Mouse (Mus musculus) layer of hippocampus, adult 11-12 months (tissue): ENCODE results near the gene Tbc1d22a.

Source experiments
- DNase-seq: peaks from one replicate; pipeline ENCODE4 v3.0.0; 2022; ENCODE audit warnings: low spot score

The Tbc1d22a gene

DNA sequence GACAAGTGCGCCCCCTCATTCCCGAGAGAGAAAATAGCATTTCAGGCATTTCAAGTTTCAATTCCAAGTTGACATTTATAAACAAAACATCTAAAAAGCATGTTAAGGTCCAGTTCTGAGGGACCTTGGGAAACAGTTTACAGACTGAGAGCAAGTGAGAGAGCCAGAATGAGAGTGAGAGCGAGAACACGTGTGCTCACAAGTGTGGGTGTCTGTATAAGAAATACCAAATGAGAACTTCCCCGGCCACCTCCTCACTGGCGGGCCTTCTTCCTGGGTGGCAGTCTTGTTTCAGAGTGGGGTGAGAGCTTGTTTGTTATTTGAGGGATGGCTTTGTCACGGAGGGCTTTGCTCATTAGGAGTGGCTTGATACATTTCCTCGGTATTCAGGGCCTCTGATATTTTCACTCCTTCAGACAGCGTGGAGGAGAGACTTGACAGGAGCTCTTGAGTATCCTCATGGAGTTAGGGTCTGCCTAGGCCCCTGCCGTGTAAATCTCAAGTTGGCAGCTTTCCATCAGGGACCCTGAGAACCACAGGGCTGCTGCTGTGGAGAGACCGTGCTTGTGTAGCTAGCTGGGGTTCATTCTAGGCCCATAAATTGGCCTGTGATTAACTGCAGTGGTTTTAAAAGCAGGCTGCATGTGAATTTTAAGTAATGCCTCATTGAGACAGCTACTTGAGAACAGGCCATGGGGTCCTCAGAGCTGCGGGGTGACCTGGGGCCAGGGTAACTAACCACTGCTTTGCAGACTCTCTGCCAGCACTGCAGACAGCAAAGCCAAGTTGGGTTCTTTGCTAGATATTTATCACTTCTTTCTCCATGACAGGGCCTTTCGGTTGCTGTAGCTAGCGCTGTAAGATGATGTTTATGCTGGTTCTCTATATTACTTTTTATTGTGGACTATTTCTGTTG, 65.1 kb downstream of the Tbc1d22a start:
- DNase-seq, result peak; percentile 50

DNA sequence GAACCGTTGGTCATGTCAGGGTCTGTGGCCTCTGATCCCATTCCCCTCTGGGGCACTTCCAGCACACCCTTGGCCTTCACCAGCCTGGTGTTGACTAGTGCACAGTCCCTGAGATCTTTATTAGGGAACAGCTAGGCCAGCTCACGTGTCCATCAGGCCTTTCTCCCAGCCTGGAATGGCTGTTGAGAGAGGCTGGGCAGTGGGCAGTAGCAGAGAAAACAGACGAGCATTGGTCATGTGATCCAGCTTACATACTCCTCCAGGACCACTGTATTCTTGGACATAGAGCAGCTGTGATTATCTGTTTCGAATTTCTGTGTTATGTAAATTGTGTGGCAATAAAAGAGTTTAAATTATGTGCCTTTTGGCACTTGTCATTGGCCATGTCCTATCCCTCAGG, 65.9 kb downstream of the Tbc1d22a start:
- DNase-seq, result no peak

- no peak for DNase-seq
Measured at GRCm38 (mm10) chr15:86283238-86283637, 69.0 kb downstream of the Tbc1d22a start.

GRCm38 (mm10) chr15:86285296-86285695, 71.0 kb downstream of the Tbc1d22a start:
- DNase-seq, result no peak

DNA sequence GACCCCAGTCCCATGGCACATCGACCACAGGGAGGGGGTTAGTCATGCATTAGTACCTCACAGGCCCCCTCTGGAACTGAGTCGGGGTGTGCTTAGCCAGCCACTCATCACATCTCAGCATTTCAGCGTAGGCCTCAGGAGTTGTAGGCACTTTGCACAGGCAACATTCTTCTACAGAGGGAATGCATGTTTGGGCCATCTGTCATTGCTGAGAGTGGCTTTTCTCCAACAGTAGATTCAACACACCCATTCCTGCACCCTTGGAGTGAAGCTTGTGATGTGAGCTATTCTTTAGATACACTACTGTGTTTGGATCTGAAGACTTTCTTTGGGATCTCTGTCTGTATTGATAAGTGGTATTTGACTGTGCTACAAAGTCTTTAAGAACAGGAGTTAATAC, 75.8 kb downstream of the Tbc1d22a start:
- DNase-seq, result no peak

- DNase-seq, result no peak
Measured at GRCm38 (mm10) chr15:86292288-86292687, 78.0 kb downstream of the Tbc1d22a start.

GRCm38 (mm10) chr15:86294426-86294825, 80.2 kb downstream of the Tbc1d22a start:
- no peak for DNase-seq

DNA sequence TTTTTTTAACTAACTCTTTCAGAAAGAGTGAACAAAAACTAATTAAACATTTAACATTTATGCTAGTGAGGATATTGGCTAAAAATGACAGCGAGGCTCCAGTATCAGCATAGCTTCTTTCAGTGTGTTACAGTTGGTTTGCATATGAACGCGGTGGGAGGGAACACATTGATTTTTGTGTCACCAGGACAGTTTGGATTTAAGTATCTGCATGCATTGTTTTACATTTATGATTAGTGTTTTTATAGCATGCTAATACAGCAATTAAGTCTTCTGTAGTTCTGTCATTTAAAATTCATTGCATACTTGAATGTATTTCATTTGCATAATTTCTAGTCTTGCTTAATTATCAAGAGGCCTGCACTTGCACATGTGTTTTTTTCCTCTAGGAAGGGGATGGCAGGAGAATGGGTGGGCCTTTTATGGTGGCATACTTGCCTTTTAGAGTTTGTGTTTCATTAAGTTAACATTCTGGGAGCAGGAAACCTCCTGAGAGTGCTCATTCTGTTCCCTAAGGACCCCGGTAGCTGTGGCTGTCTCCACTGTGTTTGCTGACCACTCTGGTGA, 81.5 kb downstream of the Tbc1d22a start:
- DNase-seq, result no peak

- no peak for DNase-seq
Measured at GRCm38 (mm10) chr15:86297281-86297680, 83.0 kb downstream of the Tbc1d22a start.

DNA sequence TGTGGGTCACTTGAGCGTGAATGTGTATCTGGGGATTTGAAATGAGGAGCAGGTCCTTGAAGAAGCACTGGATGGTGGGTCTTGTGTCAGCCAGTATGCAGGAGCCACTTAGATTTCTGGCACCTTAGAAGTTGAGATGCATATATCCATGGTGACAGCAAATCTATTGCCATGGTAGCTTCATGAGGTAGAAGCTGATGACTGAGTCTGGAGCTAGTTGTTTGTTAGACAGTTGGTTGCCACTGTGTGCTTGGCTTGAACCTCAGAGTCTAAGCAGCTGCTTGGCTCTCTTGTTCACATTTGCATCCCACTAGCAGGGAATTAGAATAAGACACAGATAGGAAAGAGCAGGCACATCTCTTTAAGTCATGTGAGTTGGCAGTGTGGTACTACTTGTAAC, 89.6 kb downstream of the Tbc1d22a start:
- no peak for DNase-seq

- DNase-seq, result no peak
Measured at GRCm38 (mm10) chr15:86304861-86305260, 90.6 kb downstream of the Tbc1d22a start.

DNA sequence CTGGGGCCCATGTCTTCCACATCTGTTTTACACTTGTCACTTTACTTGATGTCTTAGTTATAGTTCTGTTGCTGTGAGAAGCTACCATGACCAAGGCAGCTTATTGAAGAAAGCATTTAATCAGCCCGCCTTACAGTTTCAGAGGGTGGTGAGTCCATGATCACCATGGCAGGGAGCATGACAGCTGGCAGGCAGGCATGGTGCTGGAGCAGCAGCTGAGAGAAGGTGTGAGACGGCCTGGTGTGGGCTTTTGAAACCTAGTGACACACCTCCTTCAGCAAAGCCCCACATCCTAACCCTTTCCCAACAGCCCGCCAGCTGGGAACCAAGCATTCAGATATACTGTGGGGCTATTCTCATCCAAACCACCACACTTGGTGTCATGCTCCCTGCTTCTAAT, 91.0 kb downstream of the Tbc1d22a start:
- DNase-seq, result no peak

GRCm38 (mm10) chr15:86309213-86309829, 95.1 kb downstream of the Tbc1d22a start:
- peak; percentile 74 for DNase-seq

- no peak for DNase-seq
Measured at GRCm38 (mm10) chr15:86320803-86321510, 106.7 kb downstream of the Tbc1d22a start.

DNA sequence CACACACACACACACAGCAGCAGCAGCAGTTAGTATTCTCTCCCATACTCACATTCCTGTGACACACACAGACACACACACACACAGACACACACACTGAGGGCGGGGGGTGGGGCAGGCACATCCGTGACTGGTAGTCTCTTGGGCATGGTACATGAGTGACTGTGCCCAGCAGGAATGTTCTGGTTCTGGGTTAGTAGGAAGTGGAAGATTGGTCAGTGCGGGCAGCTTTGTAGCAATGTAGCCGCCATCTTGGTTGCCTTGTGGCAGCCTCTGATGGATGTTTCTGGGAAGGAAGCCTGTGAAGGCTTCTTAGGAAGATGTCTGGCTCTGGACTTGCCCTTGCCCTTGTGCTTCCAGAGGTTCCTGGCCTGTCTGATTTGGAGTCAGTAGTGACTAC, 112.1 kb downstream of the Tbc1d22a start:
- DNase-seq, result no peak

- DNase-seq, result no peak
Measured at GRCm38 (mm10) chr15:86329911-86330310, 115.7 kb downstream of the Tbc1d22a start.

DNA sequence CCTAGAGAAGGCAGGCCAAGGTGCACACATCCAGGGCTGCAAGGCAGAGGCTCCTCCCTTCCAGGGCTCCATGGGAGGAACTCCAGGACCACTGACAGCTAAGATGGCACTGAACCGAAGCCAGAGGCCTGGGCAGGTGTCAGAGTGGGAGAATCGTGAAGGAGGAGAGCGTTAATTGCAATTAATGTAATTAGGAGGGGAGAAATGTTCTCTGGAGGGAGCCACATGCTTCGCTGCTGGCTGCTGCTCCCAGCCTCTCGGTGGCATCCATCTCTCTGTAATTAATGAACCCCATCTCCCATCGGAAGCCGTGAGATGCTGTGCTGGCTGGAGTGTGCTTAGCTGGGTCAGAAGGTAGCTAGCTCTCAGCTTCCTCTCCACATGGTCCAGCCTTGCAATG, 116.2 kb downstream of the Tbc1d22a start:
- no peak for DNase-seq

DNA sequence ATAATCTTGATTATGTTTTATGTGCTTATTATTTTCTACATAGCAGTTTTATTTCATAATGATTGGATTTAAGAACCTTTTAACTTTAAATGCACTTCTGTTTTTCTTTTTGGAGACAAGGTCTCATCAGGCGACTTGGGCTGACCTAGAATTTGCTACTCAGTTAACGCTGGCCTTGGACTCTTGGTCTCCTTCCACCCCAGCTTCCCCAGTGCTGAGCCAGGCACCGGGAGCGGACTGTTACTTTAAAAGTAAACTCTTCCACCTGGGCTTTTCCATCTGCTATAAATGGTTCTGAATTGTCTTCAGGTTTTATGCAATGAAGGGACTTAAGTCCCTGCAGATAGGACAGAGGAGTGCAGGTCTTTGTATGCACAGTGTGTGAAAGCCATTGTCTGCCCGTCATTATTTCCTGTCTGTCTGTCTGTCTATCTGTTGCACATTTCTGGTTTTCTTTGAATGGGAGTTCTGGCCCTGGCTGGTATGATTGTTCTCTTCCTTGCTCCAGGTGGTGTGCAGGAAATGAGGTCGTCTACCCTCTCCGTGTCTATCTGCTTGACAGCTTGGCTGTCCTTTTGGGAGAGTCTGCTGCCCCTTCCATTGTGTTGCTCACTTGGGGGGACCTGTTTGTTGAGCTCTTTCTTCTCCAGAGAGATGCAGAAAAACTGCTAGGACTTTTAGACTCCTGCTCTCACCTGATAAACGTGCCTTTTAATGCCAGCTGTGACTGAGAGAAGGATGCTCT, 117.4 kb downstream of the Tbc1d22a start:
- no peak for DNase-seq

DNA sequence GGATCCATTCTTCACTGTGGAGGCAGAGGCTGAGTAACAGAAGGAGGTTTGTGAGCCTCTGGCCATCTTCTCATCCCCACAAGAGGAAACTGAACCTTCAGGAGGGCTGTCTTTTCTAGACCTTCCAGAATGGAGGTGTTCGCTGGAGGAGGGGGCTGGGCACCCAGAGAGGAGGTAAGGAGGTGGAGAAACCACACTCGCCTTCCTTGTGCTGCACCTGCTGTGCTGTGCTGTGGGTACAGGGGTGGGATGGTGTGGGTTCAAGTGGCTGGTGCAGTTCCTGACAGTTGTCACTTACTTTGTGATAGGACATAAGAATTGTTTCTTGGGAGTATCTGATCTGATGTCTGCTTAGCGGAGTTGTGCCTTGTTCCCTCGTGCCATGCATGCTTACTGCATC, 118.9 kb downstream of the Tbc1d22a start:
- no peak for DNase-seq

DNA sequence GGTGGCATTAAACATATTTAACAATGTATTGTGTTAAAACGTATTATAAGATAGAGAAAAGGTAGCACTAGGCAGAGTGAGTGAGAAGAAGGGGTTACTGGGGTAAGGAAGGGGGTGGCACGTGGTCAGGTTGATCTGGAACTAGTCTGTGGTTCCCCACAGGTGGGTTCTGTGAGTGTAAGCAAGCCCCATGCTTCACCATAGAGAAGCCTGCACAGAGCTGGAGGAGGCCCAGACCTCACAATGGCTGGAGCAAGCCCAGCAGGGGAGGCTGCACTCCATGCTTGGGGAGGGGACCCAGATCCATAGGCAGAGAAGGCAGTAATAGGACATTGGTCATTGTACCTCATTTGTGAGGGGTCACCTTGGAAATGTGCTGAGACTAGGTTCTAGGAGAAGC, 119.3 kb downstream of the Tbc1d22a start:
- DNase-seq, result no peak

DNA sequence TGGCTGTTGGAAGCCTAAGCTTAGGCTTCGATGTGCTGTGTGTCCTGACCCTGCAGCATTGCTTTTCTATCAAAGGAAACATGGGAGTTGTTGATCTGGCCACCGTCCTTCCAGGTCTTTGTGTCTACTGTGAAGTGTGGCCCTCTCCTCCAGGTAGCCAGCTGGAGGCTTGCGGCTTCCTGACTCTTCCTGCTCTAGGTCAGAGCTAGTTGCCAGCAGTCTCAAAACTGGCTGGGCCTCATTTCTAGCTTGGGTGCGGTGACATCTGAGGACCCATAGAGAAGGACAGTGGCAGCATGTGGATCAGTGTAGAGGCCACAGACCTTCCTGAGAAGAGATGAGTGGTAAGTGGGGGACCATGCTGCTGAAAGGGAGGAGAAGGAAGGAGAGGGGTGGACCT, 120.0 kb downstream of the Tbc1d22a start:
- DNase-seq, result no peak

DNA sequence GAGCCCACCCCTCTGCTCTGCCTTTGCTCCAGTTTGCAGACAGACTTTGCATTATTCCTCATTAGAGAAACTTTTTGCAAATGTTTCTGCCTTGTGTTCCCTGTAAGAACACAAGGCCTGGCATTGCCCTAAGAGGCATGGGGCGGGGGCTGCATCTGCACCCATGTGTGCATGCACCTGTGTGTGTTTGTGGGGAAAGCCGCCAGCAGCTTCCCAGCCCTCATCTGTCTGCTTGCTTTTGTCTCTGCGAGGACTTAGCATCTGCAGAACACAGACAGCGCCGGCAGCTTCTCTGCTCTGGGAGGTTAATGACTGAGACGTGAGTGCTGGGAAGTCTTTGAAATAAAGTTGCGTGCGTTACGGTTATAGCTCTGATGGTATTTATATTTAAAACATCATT, 120.5 kb downstream of the Tbc1d22a start:
- no peak for DNase-seq
